Mouse (Mus musculus) heart, postnatal 4 days (tissue): ENCODE measurements around the gene Carm1. TPM values are rescaled to one million over a fixed set of nuclear protein-coding genes. Genes with fewer than 3 reads are reported as not detected.
A peak's percentile ranks its signal among the peaks of the same experiment; 100 is the strongest.
"Not testable (repeated sequence)": the region's sequence is repeated elsewhere in the genome, so short reads cannot be mapped to it uniquely, and the experiment has no call there.

Experiments
- DNase-seq: peaks from one replicate; pipeline ENCODE4 v3.0.0; 2021
- total RNA-seq, 2 experiments: library from RNA; stranded (reverse); gene quantifications; 2 replicates each; pipeline ENCODE4 v1.2.3; 2021

Carm1 gene
- total RNA-seq, 2 experiments from 2014 or later = 70.5 to 79.0 TPM

DNA sequence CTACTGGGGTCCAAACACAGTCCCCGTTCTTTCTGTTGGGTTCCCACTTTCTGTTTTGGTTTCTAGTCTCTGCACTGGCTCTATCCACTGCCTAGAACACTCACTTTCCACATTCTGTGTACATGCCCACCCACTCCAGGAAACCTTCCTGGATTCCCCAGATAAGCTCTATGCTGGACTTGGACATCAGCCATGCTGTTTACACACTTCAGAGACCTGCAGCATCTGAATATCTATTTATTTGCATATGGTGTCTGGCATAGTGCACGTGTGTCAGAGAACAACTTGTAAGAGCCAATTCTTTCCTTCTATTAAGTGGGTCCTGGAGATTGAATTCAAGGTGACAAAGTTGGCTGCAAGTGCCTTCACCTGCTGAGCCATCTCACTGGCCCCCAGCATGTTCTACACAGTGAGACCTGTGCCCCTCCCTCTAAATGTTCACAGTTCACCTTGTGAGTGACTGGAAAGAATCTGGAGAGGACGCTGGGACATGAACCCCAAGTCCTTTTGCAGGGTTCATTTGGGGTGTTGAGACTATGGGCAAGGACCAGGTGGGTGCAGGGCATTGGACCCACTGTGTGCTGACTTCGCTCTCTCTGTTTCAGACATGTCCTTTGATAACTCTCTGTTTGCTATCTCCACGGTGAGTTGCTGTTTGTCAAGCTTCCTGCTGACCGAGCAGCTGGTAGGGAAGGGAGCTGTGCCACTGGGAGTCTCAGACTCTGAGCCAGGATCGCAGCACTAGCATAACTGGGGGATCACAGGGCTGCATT is 6.5 kb upstream of the Carm1 start:
- DNase-seq = no peak

DNA sequence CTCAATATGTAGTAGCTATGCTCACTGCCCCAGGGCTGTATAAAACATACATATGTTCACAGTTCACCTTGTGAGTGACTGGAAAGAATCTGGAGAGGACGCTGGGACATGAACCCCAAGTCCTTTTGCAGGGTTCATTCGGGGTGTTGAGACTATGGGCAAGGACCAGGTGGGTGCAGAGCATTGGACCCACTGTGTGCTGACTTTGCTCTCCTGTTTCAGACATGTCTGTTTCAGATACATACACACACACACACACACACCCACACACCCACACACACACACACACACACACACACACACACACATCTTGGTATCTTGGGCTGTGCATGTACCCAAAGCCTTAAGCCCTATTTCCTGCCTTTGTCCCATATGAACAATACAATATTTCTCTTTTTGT is 4.7 kb upstream of the Carm1 start:
- DNase-seq = not testable (repeated sequence)

DNA sequence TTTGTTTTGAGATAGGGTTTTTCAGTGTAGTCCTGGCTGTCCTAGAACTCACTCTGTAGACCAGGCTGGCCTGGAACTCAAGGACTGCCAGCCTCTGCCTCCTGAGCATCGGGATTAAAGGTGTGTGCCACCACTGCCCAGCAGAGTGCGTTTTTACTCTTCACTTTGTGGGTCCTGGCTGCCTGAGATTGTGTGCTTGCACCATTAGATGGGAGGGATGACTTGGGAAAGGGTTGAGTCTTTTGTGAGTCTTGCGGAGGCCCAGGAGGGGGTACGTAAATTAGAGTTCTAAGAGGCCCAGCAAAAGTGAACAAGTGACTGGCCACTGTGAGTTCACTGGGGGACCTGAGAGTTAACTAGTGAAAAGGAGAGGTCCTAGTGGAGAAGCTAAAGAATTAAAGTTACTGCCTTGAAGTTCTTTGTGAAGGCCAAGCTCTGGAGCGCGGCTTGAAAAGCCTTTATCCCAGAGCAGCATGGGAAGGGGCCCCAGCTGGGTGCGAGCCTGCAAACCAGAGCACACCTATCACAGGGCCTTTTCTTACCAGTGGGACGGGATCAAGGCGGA is 1.3 kb upstream of the Carm1 start:
- DNase-seq = no peak

DNA sequence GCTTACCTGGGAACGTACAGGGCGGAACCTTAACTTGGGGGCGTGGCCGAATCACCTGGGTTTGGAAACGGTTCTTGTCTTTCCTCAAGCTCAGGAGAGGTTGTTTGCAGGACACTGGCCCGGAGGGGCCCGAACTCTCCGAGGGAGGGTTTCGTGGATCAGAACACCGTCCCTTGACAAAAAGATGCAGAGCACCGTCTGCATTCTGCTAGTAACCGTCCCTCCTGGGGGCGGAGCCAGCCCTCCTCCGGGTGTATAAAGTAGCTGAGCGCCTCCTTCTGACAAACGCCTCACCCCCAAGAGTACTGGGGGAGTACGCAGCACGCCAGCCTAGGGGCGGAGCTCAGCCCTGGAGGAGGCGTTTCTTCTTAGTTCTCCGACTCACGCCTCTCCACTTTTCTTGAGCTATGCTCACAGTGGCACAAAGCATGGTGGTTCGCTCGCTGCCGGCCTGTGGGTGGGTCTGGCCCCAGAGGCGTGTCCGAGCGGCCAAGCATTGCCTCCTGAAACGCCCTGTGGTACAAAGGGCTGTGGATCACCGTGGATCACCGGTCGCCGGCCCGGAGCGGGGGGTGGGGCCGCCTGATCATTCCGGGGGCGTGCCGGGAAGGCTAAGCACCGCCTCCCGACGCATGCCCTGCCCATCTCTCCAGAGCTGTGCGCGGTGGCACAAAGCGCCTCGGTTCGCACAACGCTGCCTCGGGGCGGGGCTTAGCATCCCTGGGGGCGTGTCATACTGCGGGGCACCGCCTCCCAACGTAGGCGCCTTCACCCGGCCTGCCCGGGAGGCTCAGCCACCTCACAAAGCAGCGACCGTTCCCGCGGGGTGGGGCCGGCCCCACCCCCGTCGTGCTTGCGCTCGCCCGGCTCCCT is 542 bp upstream of the Carm1 start:
- peak; percentile 100 for DNase-seq

DNA sequence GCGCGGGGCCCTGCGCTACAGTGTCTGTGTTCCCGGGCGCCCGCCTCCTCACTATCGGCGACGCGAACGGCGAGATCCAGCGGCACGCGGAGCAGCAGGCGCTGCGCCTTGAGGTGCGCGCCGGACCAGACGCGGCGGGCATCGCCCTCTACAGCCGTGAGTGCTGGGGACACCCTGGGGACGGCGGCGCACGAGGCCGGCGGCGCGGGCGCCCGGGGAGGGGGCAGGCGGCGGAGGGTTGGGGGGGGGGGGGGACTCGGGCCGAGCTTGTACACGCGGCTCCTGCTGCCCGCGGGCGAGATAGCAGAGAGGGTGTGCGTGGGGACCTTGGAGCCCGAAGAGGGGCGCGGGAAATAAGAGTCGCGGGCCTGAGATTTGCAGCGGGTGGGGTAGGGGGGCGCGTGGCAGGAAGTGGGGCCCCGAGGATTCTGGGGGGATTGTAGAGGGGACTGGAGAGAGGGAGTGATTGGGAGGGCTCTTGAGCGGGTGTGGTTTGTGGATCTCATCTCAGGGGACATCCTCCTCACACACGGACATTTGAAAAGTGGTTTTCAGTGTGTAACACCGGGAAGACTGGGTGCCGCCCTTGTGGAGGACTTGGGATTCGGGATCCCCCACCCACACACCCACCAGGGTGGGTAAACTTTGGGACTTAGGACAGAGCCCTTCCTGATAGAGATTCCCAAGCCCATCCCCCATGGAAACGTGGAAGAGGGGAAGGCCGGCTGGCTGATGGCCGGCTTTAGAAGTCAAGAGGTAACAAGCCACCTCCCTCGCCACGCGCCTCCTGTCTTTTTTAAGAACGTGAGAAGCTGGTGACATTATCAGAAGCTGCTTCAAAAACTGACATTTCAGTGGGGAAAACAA is 614 bp downstream of the Carm1 start:
- DNase-seq = peak; percentile 55

DNA sequence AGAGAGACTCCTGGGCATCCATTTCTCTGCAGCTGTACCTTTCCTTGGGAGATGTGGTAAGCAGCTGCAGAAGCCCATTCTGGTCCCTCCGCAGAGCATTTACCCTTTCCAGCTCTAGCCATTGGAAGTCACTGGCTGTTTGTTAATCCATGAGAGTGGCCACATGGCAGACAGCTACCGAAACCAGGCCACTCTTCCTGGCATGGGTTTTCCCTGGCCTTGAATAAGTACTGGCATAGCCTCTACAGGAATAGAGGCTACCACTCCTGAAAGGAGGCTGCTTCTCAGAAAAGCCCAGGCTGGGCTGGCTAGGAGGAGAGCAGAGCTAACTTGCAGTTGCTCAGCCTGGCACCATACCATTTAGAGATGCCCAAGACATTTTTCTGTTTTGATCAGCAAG is 4.4 kb downstream of the Carm1 start:
- no peak for DNase-seq

DNA sequence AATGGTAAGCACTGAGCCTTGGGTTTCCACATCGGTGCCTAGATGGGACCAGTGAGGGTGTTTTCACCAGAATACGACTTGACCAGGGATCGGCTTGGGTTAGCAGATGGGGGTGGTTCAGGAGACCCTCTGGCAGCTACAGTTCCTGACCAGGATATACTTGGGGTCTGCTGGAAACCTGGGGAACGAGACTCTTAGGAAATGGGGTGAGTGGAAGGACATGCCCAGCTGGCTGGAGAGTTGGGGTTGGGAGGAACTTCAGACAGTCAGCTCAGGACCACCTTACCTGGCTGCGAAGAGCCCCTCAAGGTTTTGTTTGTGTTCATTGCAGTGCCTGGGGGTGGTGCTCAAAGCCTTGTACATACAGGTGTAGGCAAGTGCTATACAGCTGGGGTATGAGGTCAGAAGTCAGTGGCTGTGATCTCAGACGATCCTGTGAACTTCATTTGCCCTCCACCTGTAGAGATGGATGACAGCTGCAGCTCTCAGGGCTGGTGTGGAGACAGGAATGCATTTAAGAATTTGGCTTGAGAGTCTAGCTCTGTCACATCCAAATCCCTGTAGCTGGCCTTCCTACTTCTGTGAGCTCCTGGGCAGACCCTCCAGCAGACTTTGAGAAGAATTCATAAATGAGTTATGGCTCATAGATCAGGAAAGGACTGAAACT is 7.0 kb downstream of the Carm1 start:
- no peak for DNase-seq

DNA sequence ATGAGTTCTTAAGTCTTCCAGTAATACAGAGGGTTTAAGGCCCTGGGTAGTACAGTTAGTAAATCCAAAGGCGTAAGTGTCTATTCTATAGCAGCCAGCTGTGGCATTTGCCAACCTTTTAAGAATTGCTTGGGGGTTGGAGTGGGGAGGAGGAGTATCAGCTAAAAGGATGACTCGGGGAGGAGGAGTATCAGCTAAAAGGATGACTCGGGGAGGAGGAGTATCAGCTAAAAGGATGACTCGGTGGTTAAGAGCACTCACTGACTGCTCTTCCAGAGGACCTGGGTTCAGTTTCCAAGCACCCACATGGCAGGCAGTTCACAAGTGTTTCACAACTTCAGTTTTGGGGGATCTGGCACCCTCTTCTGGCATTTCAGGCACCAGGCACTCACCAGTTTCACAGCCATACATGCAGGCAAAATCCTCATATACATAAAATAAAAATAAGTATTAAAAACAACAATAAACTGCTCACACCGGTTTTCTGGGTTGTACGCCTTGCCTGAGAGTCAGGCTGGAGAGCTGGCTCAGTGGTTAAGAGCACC is 8.6 kb downstream of the Carm1 start:
- DNase-seq = no peak

DNA sequence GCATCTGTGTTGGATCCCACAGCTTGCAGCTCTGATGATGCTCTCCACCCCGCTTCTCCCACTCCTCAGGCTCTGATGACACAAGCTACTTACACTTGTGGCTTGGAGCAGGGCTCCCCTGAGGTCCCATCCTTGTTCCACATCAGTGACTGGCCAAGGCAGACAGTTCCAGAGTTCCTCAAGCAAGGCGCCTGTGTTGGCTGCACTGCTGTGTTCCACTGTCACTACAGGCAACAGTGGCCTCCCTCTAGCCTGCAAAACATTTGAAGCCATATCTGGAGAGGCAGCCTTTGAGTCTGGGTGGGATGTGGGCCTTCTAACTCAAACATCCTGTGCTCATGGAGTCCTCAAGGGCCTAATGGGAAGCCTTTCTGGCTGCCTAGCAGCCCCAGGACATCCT is 10.3 kb downstream of the Carm1 start:
- DNase-seq = no peak

DNA sequence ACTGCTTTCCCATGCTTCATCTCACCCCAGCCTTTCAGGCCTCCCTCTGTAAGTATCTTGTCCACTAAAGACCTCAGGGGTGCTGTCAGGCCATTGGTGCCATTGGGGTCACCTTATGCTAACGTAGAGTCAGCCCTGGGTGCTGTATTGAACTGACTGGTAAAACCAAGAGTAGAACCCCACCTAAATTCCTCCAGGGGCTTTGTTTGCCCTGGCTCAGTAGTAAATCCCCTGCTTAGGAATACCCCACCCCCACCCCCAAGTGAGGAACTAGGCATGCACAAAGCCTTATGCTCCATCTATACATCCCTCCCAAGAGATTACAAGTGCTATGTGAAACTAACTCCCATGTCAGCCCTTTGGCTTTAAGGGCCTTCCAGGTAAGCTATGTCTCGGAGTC is 10.9 kb downstream of the Carm1 start:
- no peak for DNase-seq

DNA sequence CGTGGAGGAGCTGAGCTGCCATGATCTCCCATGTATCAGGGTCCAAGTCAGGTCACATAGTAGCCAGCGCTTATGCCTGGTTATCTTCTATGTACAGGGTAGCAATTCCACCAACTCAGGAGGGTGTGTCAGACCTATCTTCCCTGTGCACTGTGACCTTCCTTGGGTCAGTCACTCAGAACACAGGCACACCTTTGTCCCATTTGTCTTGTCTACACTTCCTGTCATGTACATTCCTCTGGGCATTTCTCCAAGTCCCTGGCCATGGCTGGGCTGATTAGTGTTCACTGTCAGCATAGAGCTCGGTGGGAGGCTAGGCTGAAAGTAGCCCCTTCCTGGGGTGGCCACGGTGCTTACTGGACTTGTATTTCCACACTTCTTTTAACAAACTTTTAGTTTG is 11.7 kb downstream of the Carm1 start:
- peak; percentile 53 for DNase-seq

DNA sequence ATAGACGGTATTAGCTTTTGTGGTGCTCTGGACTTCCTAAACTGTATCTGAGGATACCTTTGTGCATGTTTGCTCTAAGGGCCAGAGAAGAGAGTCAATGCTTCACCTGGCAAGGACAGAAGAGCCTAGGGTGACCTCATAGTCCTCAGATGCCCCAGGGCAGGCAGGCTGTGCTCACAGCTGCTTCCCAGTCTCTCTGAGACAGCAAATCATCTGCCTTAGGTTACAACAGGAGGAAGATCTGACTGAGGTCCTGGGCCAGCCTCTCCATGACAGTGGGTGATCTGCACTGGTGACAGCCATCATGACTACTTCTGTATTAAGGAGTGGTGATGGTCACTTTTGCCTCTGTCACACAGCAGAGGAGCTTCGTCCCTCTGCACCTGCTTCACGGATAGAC is 12.5 kb downstream of the Carm1 start:
- DNase-seq = no peak

DNA sequence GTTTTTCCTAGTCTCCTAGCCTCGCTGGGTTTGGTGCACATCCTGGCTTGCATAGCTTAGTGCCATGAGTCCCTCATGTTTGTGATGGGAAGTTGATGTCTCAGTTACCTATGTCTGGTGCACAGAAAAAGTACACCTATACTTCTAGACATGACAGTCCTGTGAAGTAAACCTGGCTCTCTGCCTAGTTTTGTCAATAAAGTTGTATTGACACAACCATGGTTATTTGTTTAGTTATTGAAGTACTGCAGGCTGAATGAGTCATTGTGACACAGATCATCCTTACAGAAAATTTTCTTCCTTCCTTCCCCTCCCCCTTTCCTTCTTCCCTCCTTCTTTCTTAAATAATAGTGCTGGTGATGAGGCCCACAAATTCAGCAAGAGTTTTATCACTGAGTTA is 17.7 kb downstream of the Carm1 start:
- DNase-seq = no peak

DNA sequence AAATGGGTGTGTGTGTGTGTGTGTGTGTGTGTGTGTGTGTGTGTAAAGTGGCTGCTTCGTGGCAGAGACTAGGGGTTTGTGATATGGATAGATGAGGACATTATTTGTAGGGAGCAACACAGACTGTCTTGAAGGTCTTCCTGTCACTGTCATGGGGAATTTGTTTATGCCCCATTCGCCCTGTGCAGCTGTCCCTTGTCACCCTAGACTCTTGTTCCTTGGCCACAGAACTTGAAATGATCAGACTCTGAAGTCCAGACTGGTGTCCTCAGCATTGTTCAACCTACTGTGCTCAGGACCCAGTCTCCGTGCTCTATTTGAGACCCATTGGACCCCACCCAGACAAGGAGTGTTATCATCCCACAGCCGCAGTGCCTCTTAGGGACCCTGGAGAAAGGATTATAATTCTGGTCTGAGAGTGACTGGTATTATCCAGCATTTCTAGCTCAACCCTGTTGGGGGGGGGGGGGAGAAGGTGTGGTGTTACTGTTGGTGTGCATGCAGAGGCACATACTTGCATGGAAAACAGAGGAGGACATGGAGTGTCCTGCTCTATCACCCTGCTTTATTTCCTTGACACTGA is 18.4 kb downstream of the Carm1 start:
- no peak for DNase-seq

DNA sequence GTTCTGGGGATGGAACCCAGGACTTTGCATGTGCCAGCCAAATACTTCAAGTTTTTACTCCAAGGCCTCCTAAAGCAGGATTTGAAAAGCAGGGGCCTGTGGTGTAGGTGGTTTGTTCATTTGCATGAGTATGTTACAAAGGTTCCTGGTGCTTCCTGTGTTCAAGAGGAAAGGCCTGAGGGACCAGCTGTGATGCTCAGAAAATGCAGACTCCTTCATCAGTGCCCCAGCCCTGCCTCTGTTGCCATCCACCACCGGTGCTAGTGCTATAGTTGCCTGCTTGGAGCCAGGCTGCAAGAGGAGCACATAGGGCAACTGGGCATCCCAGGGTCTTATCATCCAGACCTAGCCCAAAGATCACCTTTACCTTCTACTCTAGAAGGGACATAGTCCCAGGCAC is 19.8 kb downstream of the Carm1 start:
- DNase-seq = no peak

DNA sequence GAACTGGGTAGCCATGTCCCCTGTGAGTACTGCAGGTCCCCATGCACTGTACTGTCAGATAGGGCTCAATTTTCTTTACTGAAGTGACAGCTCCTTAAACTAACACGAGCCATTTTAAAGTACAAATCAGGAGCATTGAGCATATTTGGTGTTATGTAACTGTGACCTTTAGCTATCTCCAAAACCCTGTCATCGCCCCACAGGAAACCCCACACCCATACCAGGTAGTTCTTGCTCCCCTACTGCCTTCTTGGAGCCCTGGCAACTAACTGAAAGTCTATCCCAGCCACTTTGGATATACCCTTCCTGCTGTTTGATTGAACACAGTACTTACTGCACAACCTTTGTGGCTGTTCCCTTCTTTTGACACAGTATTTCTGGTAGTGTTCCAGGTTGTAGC is 20.4 kb downstream of the Carm1 start:
- no peak for DNase-seq

DNA sequence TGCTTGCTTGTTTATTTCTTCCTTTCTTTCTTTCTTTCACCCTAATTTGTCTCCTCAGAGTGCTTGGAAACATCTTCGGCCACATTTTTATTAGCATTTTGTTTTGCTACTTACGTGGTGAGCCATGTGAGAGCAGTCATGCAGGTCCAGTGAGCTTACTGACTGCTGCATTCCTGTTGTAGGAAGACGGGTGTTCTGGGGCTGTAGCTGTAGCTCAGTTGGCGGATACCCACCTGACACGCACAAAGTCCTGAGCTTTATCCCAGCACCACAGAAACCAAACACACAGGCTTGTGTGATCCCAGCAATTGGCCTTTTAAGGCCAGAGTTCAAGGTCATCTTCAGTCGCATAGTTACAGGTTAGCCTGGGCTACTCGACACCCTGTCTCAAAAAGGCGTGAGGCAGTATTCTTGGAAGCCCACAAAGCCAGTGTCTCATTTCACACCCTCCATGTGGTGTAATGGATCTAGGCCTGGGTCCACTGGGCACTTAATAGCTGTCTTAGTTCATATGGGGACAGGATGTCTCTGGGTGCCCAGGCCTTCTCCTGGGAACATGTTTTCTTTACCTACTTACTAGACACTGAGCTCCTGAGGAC is 22.1 kb downstream of the Carm1 start:
- no peak for DNase-seq

DNA sequence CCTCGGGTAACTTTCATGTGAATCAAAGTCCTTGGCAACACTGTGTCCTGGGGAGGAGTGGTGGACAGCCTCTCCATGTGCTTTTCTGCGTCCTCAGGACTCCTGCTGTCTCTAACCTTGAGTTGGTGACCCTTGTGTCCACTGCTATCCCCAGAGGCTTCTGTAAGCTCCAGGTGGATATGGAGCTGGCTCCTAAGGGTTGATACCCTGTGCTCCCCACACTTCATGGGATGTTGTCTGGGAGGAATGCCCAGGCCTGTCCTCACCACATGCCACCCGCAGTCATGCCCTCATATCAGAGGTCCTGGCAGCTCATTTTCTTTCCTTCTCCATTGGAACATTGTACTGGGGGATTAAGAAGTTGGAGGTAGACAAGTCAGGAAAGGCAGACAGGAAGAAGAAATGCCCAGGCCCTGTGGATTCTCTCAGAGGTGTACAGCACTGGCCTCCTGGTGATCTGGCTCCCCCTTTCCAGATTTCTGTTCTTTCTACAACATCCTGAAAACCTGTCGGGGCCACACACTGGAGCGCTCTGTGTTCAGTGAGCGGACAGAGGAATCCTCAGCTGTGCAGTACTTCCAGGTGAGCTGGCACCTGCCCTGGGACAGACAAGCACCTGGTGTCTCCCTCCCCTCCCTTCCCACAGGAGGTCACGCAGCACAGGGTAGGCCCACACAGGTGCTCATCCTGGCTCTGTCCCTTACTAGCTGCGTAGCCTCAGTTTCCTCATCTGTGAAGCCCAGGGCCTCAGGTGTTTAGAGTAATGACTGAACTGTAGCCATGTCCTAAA is 27.5 kb downstream of the Carm1 start:
- DNase-seq = peak; percentile 12

DNA sequence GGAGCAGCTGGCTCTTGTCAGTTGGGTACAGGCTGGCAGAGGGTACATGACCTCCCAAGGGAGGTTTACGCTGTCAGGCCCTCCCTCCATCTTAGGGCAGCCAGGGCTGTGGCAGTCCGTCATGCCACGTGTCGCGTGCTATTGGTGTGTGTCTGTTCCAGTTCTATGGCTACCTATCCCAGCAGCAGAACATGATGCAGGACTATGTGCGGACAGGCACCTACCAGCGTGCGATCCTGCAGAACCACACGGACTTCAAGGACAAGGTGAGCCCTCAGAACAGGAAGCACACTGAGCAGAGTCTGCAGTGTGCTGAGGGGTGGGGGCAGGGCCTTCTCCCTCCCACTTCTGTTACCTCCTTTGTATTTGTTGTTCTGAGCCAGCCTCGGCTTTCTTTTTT is 28.6 kb downstream of the Carm1 start:
- DNase-seq = no peak

DNA sequence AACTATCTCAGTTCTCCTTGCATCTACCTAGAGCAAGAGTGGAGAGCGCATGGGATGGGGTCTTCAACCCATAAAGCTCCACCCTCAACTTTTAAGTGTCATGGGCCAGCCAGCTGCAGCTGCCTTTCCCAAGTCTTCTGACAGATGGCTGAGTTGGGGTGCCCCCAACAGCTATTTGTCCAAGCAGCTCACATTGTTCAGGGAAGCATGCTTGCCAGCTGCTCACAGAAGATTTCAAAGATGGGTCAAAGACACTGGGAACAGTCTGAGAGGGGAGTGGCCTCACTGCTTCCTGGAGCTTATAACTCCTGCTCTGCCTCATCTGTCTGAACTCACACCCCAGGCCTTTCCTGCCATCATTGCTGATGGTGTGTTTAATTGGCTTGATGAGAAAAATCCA is 29.6 kb downstream of the Carm1 start:
- no peak for DNase-seq
